Mouse (Mus musculus) cerebellum, postnatal 25 days (tissue): Measurements from ENCODE around the gene Rab3d.

Source experiments
- DNase-seq, 2 experiments: peaks; one replicate each; pipeline ENCODE4 v3.0.0; 2021; ENCODE audit warnings: mixed read lengths in 2 of 2

Rab3d gene

DNA sequence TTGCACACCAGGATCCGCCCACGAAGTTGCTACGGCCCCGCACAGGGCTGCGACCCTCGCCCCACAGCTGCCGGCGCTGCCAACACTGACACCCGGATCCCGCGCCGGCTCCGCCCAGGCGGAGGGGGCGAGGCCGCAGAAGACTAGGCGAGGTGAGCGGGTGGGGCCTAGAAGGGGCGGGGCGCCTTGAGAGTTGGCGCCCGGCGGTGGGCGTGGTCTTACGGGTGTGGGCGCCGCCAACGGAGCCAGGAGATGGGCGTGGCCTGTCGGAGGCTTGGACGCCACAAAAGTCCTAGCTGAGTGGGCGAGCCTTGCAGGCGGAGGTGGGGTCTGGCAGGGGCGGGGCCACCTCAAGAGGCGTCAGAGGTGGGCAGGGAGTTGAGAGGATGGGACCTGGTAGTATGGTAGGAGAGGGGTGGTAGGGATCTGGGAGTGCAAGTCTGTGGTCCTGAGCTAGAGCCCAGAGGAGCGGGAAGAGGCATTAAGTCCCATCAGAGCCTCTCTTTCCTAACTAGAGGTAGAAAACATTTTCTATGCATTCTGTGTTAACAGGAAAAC is at the start of gene Rab3d:
Rab3d (minus strand) TSS at position 158 of the 558 bp plus-strand sequence.
- DNase-seq, result peak; percentile 89 to 96

DNA sequence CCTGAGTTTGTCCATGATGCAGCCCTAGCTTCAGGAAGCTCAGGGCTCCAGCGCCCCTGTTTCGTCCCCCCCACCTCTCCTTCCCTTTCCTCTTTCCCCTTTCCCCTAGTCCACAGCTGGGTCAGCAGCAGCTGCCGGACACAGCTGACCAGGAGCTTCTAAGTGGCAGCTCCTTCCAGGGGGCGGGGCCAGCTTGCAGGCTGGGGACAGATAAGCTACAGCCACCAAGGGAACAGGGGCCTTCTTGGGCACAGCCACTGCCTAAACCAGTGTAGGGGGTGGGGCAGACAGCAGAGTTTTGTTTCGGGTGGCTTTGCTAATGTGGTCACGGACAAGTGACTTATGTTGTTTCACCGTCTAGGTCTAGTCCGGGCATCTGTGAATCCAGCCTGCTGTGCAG is 45.4 kb upstream of the Rab3d start, which contains the start of gene Epor:
Epor (minus strand) TSS at position 90 of the 400 bp plus-strand sequence.
- peak in 1 of 2 experiments; percentile 49 for DNase-seq

DNA sequence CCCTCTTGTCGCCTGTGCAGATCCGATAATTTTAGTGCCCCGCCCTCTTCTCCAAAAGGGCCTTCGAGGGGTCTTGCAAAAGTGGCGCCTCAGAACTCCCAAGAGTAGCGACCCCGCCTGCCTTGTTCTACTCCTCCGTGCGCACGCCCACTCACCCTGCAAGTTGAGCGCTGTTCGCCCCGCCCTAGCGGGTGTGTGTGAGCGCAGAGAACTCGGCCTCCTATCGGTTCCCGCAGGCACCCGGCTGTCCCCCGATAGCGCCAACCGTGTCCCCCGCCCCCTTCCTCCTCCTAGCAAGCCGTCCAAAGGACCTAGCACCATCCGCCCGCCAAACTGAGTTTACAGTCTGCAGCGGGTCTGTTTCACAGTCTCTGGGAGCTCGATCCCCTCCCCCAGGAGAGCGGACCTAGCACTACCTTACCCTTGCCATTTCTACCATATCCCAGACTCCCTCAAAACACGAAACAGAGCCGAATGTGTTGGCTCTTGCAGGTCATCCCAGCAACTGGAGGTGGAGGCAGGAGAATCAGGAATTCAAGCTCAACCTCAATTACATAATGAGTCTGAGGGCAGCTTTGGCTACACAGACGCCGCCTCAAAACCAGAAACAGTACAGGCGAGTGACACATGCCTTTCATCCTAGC is 44.5 kb upstream of the Rab3d start:
- peak; percentile 66 to 75 for DNase-seq

DNA sequence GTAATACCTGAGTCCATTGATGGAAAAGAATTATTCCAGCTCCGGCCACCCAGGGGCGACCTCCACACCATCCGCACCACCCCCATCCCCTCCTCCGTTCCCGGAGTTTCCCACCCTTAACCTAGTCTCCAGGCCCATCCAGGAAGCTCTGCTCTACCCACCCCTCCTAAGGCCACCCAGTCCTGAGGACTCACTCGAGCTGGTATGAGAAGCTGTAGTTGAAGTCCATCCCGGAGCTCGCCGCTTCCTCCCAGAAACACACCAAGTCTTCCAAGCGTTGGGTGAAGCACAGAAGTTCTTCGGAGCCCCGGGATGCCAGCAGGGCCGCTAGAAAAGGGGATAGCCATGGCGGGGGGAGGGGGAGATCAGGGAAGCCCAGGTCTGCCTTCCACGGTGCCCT is 44.0 kb upstream of the Rab3d start:
- peak; percentile 41 to 44 for DNase-seq

DNA sequence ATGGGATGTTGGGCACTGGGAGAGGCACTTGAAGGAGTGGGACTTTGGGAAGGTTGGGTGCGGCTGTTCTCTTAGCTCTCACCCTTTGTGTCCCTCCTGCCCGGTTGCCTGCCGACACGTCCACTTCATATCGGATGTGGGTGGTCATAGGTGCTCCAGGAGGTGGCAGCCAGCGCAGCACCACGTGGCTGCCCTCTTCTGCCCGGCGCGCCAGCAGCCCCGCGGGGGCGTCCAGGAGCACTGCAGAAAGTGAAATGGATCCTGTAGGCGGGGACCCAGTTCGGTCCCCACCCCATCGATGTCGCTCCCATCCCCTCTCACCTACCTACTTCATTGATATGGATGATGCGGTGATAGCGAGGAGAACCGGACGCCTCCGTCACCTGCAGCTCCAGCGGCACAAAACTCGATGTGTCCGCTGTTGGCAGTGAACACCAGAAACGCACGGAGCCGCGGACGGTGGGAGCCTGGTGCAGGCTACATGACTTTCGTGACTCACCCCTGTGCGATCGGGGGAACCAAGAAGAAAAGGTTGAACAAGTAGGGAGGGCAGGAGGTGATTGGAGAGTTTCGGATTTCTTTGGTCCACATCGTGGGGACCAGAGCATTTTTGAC is 43.5 kb upstream of the Rab3d start:
- peak in 1 of 2 experiments; percentile 45 for DNase-seq

DNA sequence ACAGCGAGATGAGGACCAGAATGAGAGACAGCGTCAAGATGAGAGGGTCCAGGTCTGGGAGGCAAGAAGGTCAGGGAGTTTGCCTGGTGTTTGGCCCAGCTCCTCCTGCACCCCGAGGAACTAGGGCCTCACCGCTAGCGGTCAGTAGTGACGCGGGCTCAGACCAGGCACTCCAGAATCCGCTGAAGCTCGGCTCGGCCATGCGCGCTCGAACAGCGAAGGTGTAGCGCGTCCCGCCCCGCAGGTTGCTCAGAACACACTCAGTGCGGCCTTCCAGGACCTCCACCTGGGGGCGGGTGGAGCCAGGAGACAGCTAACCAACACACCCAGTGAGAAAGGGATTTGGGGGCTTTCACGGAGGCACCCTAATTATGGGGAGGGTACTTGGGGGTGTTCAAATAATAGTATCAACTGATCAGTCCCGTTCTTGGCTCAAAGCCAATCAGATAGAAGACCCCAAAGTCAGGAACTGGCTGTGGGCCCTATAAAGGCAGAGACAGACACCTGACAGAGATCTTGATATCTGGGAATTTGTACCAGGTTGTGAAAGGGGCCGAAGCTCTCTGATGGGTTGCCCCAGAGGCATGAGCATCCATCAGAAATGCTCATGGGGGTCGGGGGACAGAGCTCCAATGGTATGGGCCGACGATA is 42.7 kb upstream of the Rab3d start:
- DNase-seq, result peak; percentile 46 to 62

DNA sequence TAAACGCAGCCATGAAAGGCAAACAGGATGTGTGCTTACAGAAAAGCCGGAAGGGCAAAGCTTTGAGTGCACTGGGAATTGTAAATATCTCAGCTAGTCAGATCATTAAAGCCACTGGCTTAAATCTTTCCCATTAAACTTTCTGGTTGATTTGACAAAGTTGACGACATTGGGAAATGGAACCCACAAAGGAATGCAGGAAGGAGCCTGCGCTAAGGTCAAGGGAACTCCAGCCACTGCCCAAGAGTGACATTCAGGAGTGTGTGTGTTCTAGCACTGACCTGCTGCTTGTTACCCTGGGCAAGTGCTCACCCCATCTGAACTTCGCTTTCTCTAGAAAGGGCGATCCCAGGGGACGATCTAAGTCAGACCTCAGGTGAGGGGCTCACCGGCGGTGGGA is 42.1 kb upstream of the Rab3d start:
- no peak for DNase-seq

DNA sequence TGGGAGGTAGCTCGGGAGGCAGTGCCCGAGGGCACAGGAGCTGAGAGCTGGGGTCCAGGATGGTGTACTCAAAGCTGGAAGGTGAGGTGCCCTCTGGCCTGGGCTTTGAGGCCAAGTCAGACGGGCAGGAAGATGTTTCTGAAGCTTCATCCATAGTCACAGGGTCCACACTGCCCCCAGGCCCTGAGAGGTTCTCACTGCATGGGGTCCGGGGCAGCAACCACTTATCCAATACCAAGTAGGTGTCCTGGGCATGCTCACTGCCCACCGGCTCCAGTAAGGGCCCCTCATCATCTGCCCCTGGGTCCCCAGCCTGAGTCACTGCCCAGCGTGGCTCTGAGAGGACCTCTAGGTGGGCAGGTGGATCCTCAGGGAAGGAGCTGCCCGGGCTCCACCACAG is 41.3 kb upstream of the Rab3d start:
- no peak for DNase-seq

DNA sequence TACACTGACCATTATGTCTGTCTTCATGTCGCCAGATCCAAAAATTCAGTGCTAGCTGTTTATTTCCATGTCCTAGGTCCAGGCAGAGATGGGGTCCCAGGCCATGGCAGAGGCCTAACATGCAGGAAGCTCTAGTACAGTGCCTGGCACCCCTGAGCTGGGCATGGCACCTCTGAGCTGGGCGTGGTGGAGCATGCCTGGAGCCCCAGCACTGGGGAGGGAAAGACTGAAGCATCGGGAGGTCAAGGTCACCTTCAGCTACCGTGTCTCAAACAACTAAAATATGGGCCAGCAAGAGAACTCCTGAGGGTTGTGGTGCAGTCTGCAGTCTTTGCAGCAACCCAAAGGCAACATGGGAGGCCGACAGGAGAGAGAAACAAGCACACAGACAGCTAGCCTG is 40.4 kb upstream of the Rab3d start:
- DNase-seq, result no peak

DNA sequence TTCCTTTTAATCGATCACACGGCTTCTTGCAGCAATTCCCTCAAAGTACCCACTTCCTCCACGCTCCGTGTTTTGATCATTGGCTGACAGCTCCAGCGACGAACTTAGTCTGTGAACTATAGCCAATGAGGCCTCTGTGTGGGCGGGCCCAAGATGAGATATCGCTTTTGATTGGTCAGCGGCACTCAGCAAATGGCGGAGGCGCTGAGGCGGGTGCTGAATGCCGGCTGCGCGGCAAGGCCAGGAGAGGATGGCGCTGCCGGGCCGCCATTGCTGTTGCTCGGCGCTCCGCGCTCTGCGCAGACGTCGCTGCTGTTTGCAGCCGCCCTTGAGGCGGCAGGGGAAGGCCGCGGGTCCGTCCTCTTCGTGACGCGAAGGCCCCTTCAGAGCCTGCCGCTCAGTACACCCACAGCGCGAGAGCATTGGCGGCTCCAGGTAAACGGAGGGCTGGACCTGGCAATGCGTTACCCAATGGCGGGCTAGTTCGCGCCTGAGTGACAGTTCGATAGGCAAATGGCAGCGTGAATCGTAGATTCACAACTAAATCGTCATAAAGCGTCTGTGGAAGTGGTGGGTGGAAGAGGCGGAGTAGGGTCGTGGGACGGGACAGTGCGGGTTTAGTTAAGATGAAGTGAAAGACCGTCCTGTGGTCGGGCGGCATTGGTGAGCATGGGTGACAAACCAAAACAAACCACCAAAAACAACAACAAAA is 37.7 kb upstream of the Rab3d start, which contains the start of gene Swsap1:
Swsap1 (plus strand) TSS at position 186 of the 712 bp plus-strand sequence.
- DNase-seq, result peak; percentile 98 to 100

DNA sequence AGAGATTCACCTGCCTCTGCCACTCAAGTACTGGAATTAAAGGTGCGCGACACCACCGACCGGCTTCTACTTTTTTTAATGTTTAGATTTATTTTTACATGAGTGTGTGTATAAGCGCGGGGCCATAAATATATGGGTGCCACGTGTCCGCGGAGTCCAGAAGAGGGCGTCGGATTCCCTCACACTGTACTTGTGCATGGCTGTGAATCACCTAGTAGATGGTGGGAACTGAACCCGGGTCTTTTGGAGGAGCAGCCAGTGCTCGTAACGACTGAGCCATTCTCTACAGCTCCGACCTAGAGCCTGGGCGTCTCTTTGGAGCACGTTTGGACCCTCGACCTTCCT is 37.2 kb upstream of the Rab3d start:
- peak in 1 of 2 experiments; percentile 80 for DNase-seq

DNA sequence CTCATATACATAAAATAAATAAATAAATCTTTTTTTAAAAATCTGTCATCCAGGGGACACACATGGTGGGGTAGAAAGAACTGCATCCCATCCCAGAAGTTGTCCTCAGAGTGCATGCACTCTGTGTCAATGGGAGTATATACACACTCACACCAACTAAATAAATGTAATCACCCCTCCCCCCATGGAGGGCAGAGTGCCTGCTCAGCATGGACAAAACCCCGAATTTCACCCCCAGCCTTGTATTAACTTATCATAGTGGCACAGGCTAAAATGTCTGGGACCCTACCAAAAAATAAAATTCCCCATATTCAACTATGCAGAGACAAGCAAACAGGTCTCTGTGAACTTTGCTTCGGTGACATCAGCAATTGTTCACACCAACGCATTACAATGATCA is 36.6 kb upstream of the Rab3d start:
- DNase-seq, result no peak

DNA sequence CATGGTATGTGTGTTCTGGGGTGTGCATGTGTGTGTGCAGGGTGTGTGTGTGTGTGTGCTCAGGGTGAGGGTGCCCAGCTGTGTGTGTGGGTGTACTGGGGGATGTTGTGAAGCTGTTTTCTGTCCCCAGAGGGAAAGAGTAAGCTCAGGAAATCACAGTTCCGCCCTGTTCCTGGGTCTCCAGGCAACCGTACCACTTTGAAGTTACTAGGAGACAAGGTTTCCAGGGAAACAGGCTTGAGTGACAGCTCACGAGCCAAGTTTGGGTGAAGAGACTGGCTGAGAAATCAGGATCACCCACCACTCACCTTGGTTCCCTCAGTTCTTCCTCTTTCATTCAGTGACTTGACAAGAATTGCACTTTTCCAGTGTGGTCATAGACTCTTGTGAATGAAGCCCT is 35.6 kb upstream of the Rab3d start:
- DNase-seq, result no peak

DNA sequence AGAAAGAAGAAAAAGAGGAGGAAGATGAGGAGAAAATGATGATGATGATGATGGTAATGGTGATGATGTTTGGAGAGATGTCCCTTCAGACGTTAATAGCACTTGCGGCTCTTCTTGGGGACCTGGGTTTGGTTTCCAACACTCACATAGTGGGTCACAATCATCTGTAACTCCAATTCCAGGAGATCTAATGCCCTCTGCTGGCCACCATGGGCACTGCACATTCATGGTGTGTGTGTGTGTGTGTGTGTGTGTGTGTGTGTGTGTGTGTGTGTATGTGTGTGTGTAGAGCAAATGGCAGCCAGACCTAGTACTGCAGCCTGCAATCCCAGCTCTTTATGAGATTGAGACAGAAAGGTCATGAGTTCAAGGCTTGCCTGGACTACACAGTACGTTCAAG is 34.0 kb upstream of the Rab3d start:
- peak in 1 of 2 experiments; percentile 50 for DNase-seq

DNA sequence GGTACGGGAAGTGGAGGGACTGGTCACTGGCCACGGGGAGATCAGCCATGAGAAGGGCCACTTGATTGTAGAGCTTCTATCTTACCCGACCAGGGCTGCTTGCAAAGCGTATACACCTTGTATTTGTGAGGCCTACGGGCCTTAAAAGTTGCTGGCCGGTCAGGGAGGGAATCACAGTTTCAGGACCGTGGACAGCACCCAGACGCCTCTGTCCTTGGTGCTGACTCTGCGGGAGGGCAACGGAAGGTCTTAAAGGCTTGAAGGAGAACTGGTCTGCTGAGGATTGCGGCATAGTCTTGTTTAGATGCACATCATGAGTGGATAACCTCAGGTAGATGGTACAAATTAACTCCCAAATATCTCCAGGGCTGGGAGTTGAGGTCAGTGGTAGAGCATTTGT is 32.3 kb upstream of the Rab3d start:
- no peak for DNase-seq

DNA sequence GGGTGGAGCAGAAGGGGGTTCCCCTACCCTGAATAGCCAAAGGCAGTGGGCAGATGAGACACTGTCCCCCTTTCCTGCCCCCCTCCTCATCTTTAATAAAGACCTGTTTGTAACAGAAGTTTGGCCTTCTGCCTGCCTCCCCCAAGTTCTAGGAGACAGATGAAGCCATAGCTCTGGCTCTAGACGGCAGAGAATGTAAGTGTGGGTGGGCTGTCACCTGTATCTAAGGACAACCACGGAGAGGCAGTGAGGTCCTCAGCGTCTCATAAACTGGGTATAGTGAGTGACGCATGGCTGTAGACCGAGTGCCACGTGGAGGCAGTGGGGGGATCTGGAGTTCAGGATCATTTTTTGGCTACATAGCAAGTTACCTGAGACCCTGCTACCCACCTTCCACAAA is 30.8 kb upstream of the Rab3d start:
- no peak for DNase-seq

DNA sequence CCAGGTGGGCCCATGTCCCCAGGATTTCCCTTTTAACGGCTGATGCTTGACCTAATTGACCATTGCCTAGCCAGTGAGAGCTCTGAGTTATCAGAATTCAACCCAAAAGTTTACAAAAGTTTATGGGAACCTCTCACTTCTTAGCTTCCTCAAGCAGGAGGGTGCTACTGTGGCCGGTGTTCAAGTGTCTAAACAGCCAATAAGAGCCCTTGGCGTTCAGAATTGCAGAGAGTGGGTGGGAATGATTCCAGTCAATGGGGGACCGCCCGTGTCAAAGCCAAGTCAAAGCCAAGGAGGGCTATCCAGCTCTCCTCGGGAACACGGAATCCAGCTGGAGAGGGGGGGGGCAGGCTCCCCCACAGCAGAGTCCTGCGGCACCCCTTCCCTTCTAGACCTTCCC is 30.2 kb upstream of the Rab3d start:
- DNase-seq, result no peak

DNA sequence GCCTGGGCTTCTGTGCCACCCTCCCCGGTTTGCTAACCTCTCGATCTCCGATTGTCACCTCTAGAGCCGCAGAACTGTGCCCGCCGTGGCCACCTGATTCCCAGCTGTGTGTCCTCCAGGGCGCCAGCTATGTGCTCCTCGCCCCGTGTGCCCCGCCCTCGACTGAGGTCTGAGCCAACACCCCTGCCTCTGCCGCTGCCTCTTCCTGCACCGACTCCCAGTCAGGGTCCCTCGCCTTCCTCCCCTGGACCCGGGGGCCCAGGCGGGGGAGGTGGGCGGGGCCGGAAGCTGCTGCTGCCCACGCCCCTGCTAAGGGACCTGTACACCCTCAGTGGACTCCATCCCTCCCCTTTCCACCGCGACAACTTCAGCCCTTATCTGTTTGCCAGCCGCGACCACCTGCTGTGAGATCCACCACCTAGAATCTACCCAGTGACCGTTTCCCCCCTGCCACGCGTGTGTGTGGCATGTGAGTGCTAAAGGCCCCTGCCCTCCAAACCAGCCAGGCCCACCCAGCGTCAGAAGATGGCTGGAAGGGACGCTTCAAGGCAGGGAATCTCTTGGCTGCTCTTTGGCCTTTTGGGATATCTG is 29.6 kb upstream of the Rab3d start:
- no peak for DNase-seq

DNA sequence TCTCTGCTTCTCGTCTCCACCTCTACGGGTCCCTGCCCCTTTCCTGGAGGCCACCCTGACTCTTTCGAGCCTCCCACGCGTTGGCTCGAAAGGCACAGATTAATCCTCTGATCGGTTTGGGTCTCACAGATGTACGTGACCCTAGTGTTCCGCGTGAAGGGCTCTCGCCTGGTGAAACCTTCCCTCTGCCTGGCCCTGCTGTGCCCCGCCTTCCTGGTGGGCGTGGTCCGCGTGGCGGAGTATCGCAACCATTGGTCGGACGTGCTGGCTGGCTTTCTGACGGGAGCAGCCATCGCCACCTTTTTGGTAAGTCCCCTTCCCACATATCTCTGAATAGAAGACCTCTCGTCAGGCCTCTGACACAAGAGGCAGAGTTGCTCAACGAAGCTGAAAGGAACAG is 26.3 kb upstream of the Rab3d start:
- peak in 1 of 2 experiments; percentile 51 for DNase-seq

DNA sequence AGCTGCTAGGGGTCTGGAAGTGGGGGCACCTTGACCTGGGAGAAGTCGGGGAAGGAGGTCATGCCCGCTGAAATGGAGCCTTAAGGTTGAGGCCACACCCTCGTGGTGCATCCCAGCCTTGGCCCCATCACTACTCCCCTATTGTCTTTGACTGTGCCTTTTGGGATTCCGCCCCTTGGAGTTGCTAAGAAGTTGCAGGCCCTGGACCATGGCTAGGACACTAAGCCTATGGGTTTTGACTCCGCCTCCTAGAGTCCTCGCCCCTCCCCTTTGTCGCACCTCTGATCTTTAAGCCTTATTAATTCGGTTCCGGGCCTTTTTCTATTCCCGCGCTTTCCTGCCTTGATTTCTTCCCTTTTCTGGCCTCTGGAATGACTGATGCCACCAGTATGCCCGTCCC is 25.6 kb upstream of the Rab3d start:
- no peak for DNase-seq

DNA sequence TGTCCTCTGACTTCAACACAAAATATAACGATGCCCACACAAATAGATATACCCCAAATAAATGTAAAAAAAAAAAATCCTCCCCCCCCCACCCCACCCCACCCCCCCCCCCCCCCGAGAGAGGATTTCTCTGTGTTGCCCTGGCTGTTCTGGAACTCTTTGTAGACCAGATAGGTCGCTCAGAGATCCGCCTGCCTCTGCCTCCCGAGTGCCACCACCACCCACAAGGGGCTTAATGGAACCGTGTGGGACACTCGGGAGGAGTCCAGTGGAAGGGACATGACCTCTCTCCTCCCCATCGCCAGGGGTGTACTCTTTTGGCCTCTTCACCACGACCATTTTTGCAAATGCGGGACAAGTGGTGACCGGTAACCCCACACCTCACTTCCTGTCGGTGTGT is 25.1 kb upstream of the Rab3d start:
- no peak for DNase-seq

DNA sequence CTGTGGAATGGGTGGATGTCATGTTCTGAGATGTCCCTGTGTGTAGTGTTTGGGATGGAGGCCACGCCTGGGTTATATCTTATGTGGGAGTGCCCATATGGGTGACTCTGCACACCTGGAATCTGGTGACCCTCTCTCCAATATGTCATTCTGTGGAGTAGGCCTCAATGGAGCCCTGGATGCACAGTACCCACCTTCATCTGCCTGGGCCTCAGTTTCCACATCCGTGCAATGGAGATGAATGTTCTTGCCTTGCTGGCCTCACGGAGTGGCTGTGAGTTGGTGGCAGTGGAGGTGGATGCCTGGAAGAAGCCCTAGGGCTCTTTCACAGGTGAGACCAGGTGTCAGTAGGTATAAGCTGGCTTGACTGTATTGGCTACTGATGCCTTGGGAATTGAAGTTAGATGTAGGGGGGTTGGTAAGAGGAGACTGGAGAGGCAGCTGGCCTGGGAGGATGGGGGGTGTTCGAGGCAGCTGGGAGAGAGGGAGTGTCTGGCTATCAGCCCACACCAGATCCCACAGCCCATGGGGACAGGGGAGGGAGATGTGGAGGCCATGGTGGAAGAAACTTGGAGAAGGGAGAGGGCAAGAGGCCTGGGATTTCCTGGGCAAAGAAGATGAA is 20.4 kb upstream of the Rab3d start:
- no peak for DNase-seq
